10 mouse cellular contexts compared by ENCODE assay signal in the genomic region with DNA sequence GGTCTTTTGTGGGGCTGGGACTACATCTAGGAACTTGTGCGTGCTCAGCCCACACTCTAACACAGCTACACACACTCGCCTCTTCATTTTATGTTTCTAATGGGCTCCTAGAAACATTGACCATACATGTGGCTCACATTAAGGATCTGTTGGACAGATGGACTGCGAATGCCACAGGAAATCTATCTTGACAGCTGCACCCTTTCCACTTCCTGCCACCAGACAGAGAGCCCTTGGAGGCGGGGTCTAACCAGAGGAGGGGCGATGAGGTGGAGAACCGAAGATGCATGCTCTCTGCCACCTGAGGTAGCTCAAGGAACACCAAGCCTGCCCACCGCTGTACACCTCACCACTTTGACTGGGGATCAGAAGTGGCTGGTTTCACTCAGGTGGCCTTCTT. TPM values are rescaled to one million over a fixed set of nuclear protein-coding genes. Genes with fewer than 3 reads are reported as not detected.
DNase-seq lines count a peak whose midpoint lies in the region; ATAC-seq and TF ChIP-seq lines count a peak whose summit lies in the region.
"Had no signal": no experiment of that assay in that cellular context is flagged by ENCODE, and none has a peak within 500 bp of the region (broad histone marks: within the 10 kb centered on the region; RNA-seq: fewer than 3 reads in every experiment).

No protein-coding gene starts in this region.

- TF ChIP-seq EP300 in CH12.LX (IDR thresholded peaks at IDR 0.05; ENCODE audit: low read length): no peak

- DNase-seq in 416B (ENCODE audit: low read depth) (peak; percentile 88), CH12.LX (ENCODE audit: extremely low read depth) (peak; percentile 6)
- no peak for DNase-seq in left cerebral cortex, postnatal 14 days (ENCODE audit: low spot score in 2 of 2)
- no peak for DNase-seq in c-Kit-positive CD71-positive TER-119-positive erythroid progenitor cells, embryonic 14.5 days (ENCODE audit: low spot score)
- DNase-seq in left cerebral cortex, postnatal 4 days: no peak

- no peaks in the 10 kb centered on the region for H3K36me3 ChIP-seq in CH12.LX (replicated peaks in 1 of 2; ENCODE audit: control insufficient read depth in 1 of 2, insufficient read depth in 1 of 2, low read length in 1 of 2)
- no peaks in the 10 kb centered on the region for H3K36me3 ChIP-seq in embryonic facial prominence, embryonic 15.5 days
- H3K36me3 ChIP-seq in megakaryocyte, embryonic 14.5 days (replicated peaks; ENCODE audit: low read length): no peaks in the 10 kb centered on the region
- H3K36me3 ChIP-seq in forebrain, embryonic 12.5 days (replicated peaks): no peaks in the 10 kb centered on the region
- H3K36me3 ChIP-seq: forebrain, embryonic 15.5 days; midbrain, embryonic 15.5 days had no signal

- no peak overlapping the region for H3K4me2 ChIP-seq in CH12.LX (ENCODE audit: insufficient read depth, low read depth, poor library complexity, severe bottlenecking)
- no peak overlapping the region for H3K4me2 ChIP-seq in embryonic facial prominence, embryonic 15.5 days (replicated peaks)
- no peak overlapping the region for H3K4me2 ChIP-seq in forebrain, embryonic 12.5 days
- H3K4me2 ChIP-seq: forebrain, embryonic 15.5 days; midbrain, embryonic 15.5 days had no signal

- no peak overlapping the region for H3K9ac ChIP-seq in CH12.LX (ENCODE audit: insufficient read depth, low read depth)
- H3K9ac ChIP-seq in embryonic facial prominence, embryonic 15.5 days: no peak overlapping the region
- no peak overlapping the region for H3K9ac ChIP-seq in forebrain, embryonic 12.5 days
- H3K9ac ChIP-seq: forebrain, embryonic 15.5 days; midbrain, embryonic 15.5 days had no signal

- H3K27ac ChIP-seq in CH12.LX (ENCODE audit: insufficient read depth, low read depth): no peak overlapping the region
- no peak overlapping the region for H3K27ac ChIP-seq in embryonic facial prominence, embryonic 15.5 days (replicated peaks)
- H3K27ac ChIP-seq in forebrain, embryonic 12.5 days: no peak overlapping the region
- H3K27ac ChIP-seq: forebrain, embryonic 15.5 days; midbrain, embryonic 15.5 days had no signal

- peaks cover 97% of the 10 kb centered on the region for H3K27me3 ChIP-seq in CH12.LX (replicated peaks)
- no peaks in the 10 kb centered on the region for H3K27me3 ChIP-seq in embryonic facial prominence, embryonic 15.5 days
- no peaks in the 10 kb centered on the region for H3K27me3 ChIP-seq in megakaryocyte, embryonic 14.5 days (replicated peaks)
- H3K27me3 ChIP-seq in forebrain, embryonic 12.5 days: no peaks in the 10 kb centered on the region; the same call in 1 of the 2 replicates
- H3K27me3 ChIP-seq: forebrain, embryonic 15.5 days; midbrain, embryonic 15.5 days had no signal

- in situ Hi-C loops in CH12.LX (cut with MboI; ENCODE audit: low pct_ligation_motif_present, low pct_unique_long_range_greater_than_20kb, low sequenced_read_pairs): no loop called here

- intact Hi-C loops in left cerebral cortex, postnatal 14 days (cut with DNase I): no loop called here
- intact Hi-C loops in left cerebral cortex, postnatal 4 days (cut with DNase I): no loop called here

- 32% methylated on average over 7 of the region's 7 CpGs for WGBS in embryonic facial prominence, embryonic 15.5 days
- WGBS in forebrain, embryonic 12.5 days: 80% methylated on average over 7 of the region's 7 CpGs

- H3K4me3 ChIP-seq in CH12.LX (replicated peaks in 1 of 3; ENCODE audit: low read depth in 2 of 3, low read length in 2 of 3, poor library complexity in 1 of 3): no peak overlapping the region
- H3K4me3 ChIP-seq in embryonic facial prominence, embryonic 15.5 days (replicated peaks): no peak overlapping the region
- H3K4me3 ChIP-seq in megakaryocyte, embryonic 14.5 days (replicated peaks): peak overlapping the region; percentile 88
- no peak overlapping the region for H3K4me3 ChIP-seq in forebrain, embryonic 12.5 days (replicated peaks)
- H3K4me3 ChIP-seq: forebrain, embryonic 15.5 days; midbrain, embryonic 15.5 days had no signal

- peaks cover 4% of the 10 kb centered on the region for H3K9me3 ChIP-seq in CH12.LX (replicated peaks; ENCODE audit: low read length)
- no peaks in the 10 kb centered on the region for H3K9me3 ChIP-seq in embryonic facial prominence, embryonic 15.5 days (replicated peaks)
- no peaks in the 10 kb centered on the region for H3K9me3 ChIP-seq in megakaryocyte, embryonic 14.5 days
- no peaks in the 10 kb centered on the region for H3K9me3 ChIP-seq in forebrain, embryonic 12.5 days
- H3K9me3 ChIP-seq: forebrain, embryonic 15.5 days; midbrain, embryonic 15.5 days had no signal

- TF ChIP-seq POLR2A in CH12.LX (IDR thresholded peaks at IDR 0.05; ENCODE audit: low read depth, low read length): no peak

- TF ChIP-seq RAD21 in CH12.LX (IDR thresholded peaks at IDR 0.05; ENCODE audit: low read depth, low read length): no peak

- dilution Hi-C loops in CH12.LX (cut with MboI; ENCODE audit: extremely low pct_ligation_motif_present, extremely low pct_unique_long_range_greater_than_20kb, low sequenced_read_pairs): no loop called here

- peak; percentile 46; the same call in 1 of the 2 replicates for ATAC-seq in embryonic facial prominence, embryonic 15.5 days (ENCODE audit: insufficient number of reproducible peaks, low FRiP score, low TSS enrichment, low read depth)
- no peak for ATAC-seq in forebrain, embryonic 12.5 days (ENCODE audit: low FRiP score)
- ATAC-seq: forebrain, embryonic 15.5 days; midbrain, embryonic 15.5 days had no signal

- no peaks in the 10 kb centered on the region for H3K4me1 ChIP-seq in CH12.LX (ENCODE audit: control insufficient read depth in 1 of 2, insufficient read depth in 2 of 2)
- H3K4me1 ChIP-seq in embryonic facial prominence, embryonic 15.5 days: peaks cover 14% of the 10 kb centered on the region; the same call in 1 of the 2 replicates
- peaks cover 99% of the 10 kb centered on the region for H3K4me1 ChIP-seq in megakaryocyte, embryonic 14.5 days
- no peaks in the 10 kb centered on the region for H3K4me1 ChIP-seq in forebrain, embryonic 12.5 days
- H3K4me1 ChIP-seq: forebrain, embryonic 15.5 days; midbrain, embryonic 15.5 days had no signal

- H3K79me2 ChIP-seq in CH12.LX (replicated peaks; ENCODE audit: control insufficient read depth, extremely low read depth, insufficient read depth, poor library complexity, severe bottlenecking): no peaks in the 10 kb centered on the region

- TF ChIP-seq CTCF in CH12.LX (conservative IDR thresholded peaks at IDR 0.05 in 1 of 2, IDR thresholded peaks at IDR 0.05 in 1 of 2; ENCODE audit: low read depth in 2 of 2, low read length in 2 of 2): no peak

TF ChIP-seq in CH12.LX, 34 proteins besides CTCF, POLR2A, EP300 and RAD21:
- no peak for TF ChIP-seq JUND (conservative IDR thresholded peaks at IDR 0.05; ENCODE audit: low read depth, low read length)

RNA-seq across cellular contexts. Expression of gene Vegfa, which starts 57.7 kb away (rescaled TPM):
- total RNA-seq in CH12.LX (2012; rRNA removed) (21.5 and 50.0 TPM in 2 replicates), CH12.LX (2014; rRNA removed) (15.5 and 17.2 TPM in 2 replicates)
- polyA plus RNA-seq in CH12.LX (2012; ENCODE audit: insufficient read length, low read depth): 15.3 and 16.5 TPM in 2 replicates
- 4.6 and 6.9 TPM in 2 replicates for polyA plus RNA-seq in embryonic facial prominence, embryonic 15.5 days (2015; fragmentation: Nextera tagmentation; extraction: Ambion mirVana)
- 48.1 and 103 TPM in 2 replicates for polyA plus RNA-seq in megakaryocyte, embryonic 14.5 days (2012; ENCODE audit: insufficient read depth, low replicate concordance)
- 10 to 100 TPM; 88.1 to 94.7 TPM for total RNA-seq in left cerebral cortex, postnatal 14 days (2021)
- 10 to 100 TPM; 77.7 to 94.5 TPM for total RNA-seq in left cerebral cortex, postnatal 4 days (2021)
- polyA plus RNA-seq in forebrain, embryonic 12.5 days (2016; fragmentation: Nextera tagmentation; extraction: Ambion mirVana): 4.1 TPM in 2 replicates

Comparison
In these comparisons a context has a peak if more than half of its experiments do, and no peak if none do; other contexts are left out.
1. DNase-seq: peak in 416B (single experiment) and CH12.LX (single experiment); none in left cerebral cortex, postnatal 14 days (0 of 2), c-Kit-positive CD71-positive TER-119-positive erythroid progenitor cells, embryonic 14.5 days (single experiment) and left cerebral cortex, postnatal 4 days (single experiment).